Mouse (Mus musculus) cerebellum, adult 8-10 months (tissue): ENCODE results near the gene Tomt.

Experiments used
- DNase-seq: peaks from one replicate; pipeline ENCODE4 v3.0.0; 2022

Gene Tomt

DNA sequence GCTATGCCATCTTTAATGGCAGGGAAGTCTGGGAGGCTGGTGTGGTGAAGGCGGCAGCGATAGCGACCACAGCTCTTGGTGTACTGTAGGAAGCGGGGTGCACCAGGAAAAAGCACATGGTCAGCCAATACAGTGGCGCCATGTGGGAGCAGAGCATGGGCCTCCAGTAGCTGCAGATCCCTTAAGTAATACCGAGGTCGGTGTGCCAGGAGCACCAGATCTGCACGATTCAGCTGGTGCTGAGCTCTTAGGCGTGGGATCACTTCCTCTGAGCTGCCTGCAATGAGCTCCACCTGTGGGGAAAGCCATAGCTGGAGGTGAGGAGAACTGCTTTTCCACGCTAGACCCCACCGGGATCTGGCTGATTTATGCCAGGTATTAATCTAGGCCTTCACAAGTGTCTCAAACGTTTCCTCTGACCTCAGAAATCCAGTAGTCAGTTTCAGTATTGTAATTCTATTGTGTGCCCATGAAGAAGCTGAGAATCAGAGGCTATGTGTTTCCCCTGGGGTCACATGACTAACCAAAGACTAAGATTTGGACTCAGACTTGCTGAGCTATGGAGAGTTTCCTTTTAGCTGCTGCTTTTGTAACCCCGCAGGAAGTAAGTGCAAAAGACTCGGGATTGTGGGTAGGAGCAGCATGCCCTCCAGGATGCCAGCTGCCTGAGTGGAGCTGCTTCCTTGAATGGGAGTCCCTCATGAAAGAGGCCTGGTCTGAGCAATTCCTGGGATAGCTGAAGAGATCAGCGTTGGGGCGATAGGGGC is 5.6 kb downstream of the Tomt start:
- DNase-seq, result no peak

DNA sequence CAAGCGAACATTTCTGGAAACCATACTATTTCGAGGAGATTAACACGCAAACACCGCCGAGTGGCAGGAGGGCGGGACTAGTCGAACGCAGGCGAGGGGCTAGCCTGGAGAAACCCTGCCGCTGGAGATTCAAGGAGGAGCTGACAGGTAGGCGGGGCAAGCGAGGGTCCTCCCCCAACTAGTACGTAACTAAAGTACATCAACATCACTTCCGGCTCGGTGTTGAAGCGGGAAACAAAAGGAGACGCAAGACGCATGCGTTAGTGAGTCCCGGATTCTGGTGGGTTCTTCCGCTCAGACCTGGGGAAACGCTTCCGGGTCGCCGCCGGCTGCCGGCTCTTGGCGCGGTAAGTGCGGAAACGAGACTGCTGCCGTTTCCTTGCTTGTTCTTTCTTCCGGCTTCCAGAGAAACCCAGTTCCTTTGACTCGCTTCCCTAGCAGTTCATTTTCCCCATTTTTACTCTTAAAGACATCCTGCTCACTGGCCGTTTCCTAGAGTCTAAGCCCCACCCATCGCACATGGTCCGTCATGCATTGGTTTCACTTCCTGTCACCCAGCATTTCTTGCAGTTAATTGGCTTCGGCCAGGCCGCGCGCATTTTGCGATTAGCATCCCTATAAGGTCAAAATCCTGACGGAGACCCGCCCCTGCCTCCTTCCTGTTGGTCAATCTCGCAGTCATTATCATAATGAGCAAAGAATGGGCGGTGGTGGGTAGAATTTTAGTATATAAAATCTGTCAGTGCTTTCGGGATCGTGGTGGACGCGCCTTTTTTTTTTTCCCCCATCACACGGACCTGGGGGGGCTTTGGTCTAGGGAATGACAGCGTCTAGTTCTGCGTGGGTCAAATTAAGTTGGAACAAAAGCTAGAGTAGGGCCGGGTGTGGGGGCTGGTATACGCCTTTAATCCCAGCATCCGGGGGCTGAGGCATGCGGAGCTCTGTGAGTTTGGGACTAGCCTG is 9.8 kb downstream of the Tomt start:
- DNase-seq, result peak; percentile 95

- no peak for DNase-seq
Measured at GRCm38 (mm10) chr7:101895695-101896094, 10.5 kb downstream of the Tomt start.

GRCm38 (mm10) chr7:101888460-101888859 is 17.7 kb downstream of the Tomt start:
- DNase-seq, result no peak

DNA sequence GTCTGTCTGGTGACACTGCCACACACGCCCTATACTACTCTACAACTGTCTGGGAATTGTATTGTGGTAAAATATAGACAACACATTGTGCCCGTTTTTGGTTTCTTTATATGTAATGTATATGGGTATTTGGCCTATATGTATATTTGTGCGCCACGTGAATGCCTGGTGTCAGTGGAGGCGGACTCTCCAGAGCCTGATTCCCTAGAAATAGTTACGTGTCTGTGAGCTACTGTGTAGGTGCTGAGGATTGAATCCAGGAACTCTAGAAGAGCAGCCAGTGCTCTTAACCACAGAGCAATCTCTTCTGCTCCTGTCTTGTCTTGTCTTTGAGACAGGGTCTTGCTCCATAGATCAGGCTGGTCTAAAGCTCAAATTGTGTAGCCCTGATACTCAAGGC is 19.9 kb downstream of the Tomt start:
- no peak for DNase-seq

- no peak for DNase-seq
Measured at GRCm38 (mm10) chr7:101884160-101884559, 22.0 kb downstream of the Tomt start.

GRCm38 (mm10) chr7:101882413-101883154 is 23.6 kb downstream of the Tomt start:
- no peak for DNase-seq

DNA sequence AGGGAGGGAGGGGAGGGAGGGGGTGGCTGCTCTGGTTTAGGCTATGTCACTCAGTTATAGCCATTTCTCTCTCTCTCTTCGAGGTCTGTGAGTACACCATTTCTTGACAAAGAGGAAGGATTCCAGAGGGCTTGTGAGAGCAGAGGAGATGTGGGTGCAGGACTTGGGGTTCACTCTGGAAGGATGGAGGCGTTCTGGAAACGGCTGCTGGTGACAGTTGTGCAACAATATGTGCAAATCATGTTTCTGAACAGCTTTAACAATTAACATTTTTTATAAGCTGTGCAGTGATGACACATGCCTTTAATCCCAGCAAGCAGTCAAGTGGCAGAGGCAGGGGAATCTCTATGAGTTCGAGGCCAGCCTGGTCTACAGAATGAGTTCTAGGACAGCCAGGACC is 25.3 kb downstream of the Tomt start:
- DNase-seq, result no peak

- no peak for DNase-seq
Measured at GRCm38 (mm10) chr7:101875978-101876377, 30.2 kb downstream of the Tomt start.

- DNase-seq, result no peak
Measured at GRCm38 (mm10) chr7:101871296-101871695, 34.9 kb downstream of the Tomt start.

GRCm38 (mm10) chr7:101870629-101871028 is 35.5 kb downstream of the Tomt start, which contains the start of gene Folr1:
TSS of gene Folr1 (minus strand) at chr7:101870788.
- no peak for DNase-seq

- no peak for DNase-seq
Measured at GRCm38 (mm10) chr7:101869163-101869500, 37.0 kb downstream of the Tomt start.

DNA sequence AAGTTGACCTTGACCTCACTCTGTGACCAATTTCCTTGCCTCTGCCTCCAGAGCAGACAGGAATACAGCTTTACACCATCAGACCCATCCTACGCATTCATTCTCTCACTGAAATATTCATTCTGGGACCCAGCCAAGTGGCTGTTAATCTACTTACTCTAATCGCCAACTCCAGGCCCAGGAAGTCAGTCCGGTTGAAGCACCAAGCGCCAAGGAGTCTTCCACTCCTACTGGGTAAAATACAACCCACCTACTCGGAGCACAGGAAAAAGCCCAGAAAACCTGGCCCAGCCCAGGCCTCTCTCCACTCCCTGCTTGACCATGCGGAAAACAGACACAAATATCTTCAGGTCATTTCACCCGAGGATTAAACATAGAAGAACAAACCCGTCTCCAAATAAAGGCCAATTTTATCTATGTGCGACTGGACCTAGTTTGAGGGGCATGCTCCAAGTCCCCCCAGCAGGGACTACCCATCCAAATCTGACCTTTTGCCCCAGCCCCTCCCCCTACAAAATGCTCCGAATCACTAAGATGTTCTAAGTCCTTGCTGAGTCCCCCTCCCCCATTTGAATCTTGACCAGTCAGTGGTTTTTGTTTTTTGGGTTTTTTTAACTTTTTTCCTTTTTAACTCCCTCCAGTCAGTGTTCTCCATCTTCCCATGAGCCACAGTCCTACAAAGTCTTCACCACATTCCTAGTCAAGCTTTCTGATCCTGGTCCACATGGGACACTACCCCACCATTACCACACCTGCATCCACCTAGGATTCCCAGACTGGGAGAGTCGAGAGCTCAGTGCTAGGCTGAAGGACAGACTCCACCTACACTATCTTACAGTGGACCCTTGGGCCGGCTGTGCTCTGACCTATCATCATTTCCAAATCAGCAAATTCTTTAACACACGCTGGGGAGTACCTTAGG is 37.7 kb downstream of the Tomt start:
- no peak for DNase-seq

DNA sequence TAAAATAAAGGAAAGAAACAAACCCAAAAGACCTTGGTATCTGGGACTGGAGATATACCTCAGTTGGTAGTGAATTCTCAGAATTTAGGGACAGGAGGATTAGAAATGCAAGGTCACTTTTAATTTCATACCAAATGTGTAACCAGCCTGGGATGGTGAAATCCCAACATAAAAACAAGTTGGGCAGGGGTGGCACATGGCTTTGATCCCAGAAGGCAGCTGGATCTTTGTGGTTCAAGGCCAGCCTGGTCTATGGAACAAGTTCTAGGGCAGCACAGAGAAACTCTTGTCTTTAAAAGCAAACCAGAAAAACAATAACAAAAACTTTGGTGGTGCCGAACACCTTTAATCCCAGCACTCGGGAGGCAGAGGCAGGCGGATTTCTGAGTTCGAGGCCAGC is 38.7 kb downstream of the Tomt start:
- no peak for DNase-seq

DNA sequence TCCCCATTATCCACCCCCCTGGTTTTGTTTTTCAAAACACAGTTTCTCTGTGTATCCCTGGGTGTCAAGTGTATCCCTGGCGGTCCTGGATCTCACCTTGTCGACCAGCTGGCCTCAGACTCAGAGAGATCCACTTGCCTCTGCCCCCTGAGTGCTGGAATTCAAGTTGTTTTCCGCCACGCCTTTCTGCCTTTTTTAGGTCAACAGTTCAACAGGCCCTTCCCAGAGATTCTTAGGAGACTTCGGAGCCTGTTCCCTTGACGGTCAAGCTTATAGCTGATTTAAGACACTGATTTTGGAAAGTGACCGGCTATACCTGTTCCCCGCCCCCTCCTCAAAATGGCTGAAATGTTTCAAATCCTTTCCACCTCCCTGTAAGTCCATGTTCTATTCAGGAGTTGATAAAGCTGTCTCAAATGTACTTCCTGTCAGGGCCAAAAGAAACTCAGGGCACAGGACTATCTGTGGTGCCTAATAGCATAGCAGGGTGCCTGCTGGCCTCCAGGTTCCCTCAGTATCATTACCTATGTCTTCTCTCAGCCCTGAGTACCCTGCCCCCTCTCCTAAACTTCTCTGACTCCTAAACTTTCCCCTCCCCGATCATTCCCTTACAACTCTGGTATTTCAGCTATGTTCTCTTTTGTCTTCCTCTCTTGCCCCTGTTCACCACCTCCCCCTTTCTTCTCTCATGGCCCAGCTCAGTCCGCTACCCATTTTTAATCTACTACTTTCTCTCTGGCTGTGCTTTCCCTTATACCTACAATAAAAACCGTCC is 39.5 kb downstream of the Tomt start:
- no peak for DNase-seq

DNA sequence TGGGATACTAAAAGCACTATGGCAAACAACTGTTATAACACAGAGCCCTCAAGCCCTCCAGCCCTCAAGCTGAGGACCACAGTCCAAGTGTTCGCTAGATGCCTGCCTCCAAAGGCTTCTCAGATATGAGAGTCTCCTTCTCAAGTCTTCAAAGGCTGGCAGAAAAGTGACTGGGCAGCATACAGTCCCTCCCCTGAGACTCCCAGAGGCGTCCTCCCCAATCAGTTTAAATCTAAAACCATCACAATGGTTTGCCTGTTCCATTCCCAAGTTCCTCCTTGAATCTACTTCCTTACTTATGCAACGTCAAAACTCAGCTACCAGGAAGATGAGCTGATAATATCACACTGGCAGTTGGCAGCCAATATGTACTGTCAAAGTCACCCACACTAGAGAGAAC is 42.7 kb downstream of the Tomt start, which contains the start of gene Anapc15:
Anapc15 (plus strand) TSS at position 301 of the 400 bp plus-strand sequence.
- DNase-seq, result no peak

DNA sequence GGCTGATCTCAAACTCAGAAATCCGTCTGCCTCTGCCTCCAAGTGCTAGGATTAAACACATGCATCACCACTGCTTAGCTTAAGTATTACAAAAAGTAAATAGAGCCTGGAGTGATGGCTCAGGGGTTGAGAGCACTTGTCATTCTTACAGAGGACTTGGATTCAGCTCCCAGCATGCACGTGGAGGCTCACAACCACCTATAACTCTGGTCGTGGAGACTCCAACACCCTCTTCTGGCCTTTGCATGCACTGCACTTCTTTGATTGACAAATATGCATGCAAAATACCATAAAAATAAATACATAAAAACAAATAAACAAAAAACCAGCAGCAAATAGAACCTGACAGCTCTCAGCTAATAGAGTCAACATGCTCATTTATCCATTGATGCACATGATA is 43.9 kb downstream of the Tomt start:
- DNase-seq, result no peak

GRCm38 (mm10) chr7:101860978-101861377 is 45.2 kb downstream of the Tomt start:
- DNase-seq, result no peak

DNA sequence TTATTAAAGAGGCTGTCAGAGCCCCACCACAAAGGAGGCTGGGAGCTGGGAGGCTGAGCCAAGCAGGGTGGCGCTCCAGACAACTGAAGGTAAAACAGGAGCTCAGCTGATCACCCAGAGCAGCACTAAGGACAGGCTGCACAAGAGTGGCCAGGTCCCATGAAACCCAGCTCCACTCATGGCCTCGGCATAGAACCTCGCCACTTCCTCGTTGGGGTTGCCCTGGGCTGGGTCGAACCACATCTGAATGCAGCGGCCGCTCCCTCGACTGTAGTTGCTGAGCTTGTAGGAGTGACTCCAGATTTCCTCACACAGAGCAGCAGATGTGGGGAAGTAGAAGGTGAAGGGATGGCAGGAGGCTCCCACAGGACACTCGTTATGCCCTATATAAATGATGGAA is 47.8 kb downstream of the Tomt start:
- no peak for DNase-seq

DNA sequence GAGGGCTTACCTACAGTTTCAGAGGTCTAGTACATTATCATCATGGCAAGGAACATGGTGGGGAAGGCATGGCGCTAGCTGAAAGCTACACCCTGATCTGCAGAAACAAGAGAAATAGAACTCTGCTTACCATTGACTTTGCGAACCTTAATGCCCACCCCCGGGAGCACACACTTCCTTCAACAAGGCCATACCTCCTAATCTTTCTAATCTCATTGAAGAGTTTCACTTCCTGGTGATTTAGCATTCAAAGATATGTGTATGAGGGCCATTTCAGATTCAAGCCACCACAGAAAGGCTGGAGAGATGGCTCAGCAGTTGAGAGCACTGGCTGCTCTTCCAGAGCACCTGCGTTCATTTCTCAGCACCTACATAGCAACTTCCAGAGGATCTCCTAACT is 49.1 kb downstream of the Tomt start, which contains the start of gene Folr2:
Folr2 (minus strand) TSS at position 101 of the 400 bp plus-strand sequence.
- no peak for DNase-seq

DNA sequence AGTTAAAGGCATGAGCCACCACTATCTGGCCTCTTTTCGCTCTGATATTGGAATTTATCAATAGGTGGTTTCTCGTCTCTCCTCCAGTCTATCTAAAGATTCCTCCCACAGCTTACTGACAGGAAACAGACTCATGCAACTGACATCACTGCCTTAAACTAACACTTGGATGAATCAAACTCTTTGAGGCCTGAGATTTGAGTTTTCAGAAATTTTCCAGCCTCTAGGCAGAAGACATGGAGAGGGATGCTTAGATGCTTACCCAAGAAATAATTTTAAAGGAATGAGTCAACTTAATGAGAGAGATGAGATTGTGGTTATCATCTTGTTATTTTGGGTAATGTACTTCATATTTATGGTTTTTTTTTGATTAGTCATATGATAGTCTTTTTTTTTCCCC is 52.3 kb downstream of the Tomt start:
- no peak for DNase-seq
